Mouse (Mus musculus): ENCODE data around the gene Rtf2.

The Rtf2 gene

DNA sequence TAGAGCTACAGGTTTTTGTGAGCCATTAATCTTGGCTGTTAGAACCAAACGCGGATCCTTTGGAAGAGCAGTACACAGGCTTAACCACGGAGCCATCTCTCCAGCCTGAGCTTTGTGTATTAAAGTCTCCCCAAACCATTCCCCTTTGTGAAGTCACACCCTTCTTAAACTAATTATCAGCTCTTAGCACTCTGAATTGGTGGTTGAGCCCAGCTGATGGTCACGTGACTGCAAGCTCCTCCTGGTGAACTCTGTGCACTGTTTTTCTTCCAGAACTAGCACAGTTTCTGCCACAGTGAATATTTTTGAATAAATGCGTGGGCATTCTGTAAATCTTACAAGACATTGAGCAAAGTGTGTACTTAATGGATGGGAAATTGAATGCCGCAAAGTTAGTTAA lies 820 bp downstream of the Rtf2 start:
- peak; percentile 45 for DNase-seq

DNA sequence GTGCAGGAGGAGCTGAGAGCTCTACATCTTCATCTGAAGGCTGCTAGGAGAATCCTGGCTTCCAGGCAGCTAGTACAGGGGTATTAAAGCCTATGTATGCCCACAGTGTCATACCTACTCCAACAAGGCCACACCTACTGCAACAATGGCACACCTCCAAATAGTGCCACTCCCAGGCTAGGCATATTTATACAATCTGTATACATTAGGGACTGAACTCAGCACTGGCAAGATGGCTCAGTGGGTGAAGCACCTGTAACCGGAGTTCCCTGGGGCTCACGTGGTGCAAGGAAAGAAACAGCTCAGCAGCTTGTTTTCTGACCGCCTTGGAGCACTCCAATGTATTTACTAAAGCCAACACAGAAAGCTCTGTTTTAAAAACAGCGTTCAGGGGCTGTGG lies 5.3 kb downstream of the Rtf2 start:
- DNase-seq: no peak

- DNase-seq: no peak
Observed at GRCm38 (mm10) chr2:172447317-172447716, 7.0 kb downstream of the Rtf2 start.

- no peak for DNase-seq
Observed at GRCm38 (mm10) chr2:172448329-172448728, 8.0 kb downstream of the Rtf2 start.

DNA sequence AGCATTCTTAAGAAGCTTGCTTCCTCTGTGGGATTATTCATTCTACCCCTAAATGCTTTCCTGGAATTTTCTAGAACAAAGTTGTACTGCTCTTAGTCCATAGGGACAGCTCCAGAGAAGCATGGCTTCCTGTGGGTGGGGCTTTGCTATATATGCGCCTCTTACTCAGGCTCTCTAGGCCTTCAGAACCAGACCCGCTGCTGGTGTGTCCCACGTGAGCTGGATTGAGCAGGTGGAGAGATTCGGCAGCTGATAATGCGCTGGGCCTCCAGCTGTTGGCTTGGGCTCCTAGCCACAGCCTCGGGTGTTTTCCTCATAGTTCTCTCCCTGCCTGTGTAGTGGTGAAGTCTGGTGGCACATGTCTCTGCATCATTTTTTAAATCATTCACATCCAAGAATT lies 10.3 kb downstream of the Rtf2 start:
- no peak for DNase-seq

- DNase-seq: peak; percentile 37
Observed at GRCm38 (mm10) chr2:172452031-172452430, 11.7 kb downstream of the Rtf2 start.

DNA sequence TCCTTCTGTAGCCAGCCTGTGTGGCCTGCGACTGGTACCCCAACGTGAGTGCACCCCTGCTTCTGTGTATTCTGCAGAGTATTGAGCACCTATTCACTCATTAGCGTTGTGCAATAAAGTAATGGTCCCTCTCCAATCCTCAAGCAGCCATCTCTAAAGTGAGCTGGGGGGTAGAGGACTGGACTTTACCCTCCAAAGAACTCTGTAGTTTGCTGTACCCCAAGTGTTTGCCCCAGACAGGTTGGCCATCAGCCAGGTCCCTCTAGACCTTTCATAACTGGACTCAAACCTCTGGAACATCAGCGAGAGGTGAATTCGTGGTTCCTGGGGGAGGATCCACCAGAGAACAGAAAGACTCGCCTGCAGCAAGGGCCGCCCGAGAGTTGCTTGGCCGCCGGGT lies 12.1 kb downstream of the Rtf2 start:
- no peak for DNase-seq

DNA sequence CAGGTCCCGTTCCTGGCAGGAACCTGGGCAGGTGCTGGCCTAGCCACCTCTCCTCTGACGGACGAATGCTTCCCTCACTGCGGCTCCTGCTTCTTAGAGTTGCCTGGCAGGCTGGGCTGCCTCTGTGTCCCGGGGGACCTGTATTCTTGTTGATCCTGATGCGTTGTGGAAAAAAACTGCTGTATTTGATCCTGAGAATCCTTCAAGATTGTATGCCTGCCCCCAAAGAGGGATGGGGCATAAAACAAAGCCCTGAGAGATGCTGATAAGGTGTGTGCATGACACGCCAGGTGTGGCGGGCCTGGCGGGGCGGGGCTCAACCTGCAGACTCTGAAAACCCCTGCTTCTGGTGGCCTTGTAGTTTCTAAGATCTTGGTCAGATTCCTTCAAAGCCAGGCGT lies 18.1 kb downstream of the Rtf2 start, which contains the start of gene Gcnt7:
Gene Gcnt7, minus strand, starts transcription at position 101 of the 400 bp plus-strand sequence.
- no peak for DNase-seq

DNA sequence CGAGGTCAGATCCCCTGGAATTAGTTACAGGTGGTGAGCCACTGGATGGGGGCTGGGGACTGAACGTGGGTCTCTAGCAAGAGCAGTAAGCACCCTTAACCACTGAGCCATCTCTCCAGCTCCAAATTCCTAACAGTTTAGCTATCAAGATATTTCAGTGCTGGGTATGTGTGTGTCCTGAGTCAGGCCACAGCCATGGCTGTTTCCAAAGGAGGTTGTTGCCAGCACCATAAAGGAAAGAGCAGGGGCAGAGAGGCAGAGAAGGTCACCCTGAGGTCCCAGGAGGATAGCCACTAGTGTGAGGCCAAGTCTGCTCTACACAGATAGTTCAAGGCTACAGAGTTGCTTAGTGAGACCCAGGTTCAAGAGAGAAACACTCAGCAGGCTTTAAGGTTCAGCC lies 20.3 kb downstream of the Rtf2 start:
- no peak for DNase-seq

GRCm38 (mm10) chr2:172462813-172463212 lies 22.5 kb downstream of the Rtf2 start:
- DNase-seq: no peak

DNA sequence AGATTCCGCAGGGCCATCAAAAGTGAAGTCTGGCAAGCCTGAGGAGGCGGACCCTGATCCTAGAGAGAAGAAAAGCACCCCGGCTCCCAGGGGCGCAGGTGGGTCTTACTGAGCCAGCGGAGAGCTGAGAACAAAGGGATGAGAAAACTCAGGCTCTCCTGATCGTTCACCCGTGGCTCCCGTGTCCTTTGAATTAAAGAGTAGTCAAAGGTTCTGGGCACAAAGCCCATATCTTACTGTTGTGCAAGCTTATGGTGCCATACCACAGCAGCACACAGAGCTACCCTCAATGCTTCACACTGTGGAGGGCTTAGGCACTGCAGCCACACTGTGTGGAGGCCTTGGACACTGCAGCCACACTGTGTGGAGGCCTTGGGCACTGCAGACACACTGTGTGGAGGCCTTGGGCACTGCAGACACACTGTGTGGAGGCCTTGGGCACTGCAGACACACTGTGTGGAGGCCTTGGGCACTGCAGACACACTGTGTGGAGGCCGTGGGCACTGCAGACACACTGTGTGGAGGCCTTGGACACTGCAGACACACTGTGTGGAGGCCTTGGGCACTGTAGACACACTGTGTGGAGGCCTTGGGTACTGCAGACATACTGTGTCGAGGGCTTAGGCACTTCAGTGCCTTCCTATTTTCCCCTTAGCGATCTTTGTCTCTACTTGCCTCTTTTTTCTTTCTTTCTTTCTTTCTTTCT lies 26.2 kb downstream of the Rtf2 start:
- peak; percentile 79 for DNase-seq

GRCm38 (mm10) chr2:172467206-172467605 lies 26.9 kb downstream of the Rtf2 start:
- no peak for DNase-seq

DNA sequence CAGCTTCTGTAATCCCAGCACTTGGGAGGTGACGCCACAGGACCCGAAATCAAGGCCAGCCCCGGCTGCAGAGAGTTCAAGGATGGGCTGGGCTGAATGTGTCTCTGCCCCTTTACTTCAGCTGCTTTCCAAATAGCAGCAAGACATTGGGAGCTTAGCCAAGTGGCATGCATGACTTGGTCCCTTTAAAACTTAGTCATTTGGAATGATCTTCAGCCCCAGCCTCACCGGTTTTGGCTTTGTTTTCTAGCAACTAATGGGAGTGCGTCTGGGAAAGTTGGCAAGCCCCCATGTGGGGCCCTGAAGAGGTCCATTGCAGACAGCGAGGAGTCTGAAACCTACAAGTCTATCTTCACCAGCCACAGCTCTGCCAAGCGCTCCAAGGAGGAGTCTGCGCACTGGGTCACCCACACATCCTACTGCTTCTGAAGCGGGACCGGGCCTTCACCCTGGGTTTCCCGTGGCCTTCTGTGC lies 28.0 kb downstream of the Rtf2 start:
- peak; percentile 80 for DNase-seq

DNA sequence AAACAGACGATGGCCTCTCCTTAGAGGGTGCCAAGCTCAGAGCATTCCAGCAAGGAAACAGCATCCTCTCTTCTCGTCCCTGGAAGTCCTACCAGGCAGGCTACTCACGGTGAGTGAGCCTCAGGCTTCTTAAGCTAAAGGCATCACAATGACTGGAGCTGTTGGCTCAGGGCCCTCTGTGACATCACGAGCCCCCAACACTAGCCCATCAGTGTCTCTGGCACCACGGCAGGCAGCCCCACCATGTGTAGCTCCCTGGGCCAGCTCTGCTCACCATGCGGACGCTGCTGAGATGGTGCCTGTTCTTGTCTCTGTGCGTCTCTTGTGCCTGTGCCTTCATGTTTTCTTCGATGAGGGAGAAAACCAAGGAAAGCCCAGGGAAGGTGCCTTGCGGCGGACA lies 32.0 kb downstream of the Rtf2 start, which contains the start of gene Fam209:
Gene Fam209, plus strand, starts transcription at position 203 of the 400 bp plus-strand sequence.
- no peak for DNase-seq

DNA sequence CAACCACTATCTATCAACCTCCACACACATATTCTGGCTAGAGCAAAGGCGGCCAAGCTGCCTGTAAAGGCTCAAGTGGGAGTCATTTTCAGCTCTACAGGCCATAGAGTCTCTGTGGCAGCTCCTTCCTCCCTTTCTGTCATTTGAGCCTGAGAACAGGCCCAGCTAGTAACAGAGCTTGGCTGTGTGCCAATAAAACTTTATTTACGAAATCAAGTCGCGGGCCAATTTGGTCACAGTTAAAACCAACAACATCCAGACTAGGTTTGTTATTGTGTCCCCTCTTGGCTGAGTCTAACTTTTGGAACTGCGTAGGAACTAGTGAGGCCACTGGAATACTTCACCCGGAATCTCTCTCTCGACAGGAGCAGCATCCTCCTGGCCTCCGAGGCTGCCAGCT lies 33.2 kb downstream of the Rtf2 start:
- no peak for DNase-seq

- peak; percentile 34 for DNase-seq
Observed at GRCm38 (mm10) chr2:172474970-172475369, 34.6 kb downstream of the Rtf2 start.

DNA sequence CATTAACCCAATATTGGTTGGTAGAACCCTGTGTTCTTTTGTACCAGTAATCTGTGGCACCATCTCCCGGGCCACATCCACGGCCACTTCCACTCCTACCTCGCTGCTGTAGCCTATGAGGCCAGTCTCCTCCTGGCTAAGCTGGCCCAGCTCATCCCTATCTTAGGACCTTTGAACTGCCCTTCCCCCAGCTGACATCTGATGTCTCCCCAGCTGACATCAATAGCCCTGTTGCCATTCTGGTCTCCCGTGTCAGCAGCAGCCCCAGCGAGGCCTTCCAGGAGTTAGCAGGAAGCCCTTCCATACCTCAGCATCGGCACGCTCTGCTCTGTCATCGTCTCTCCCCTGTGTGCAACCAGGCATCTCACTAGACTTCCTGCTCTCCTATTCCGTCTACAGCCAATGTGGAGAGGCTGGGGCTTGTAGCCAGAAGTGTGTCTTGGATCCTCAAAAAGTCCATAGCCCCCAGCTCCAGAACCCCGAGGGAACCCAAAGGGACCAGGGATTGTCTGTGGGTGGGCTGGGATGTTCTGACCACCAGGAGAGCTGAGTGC lies 36.4 kb downstream of the Rtf2 start:
- no peak for DNase-seq

DNA sequence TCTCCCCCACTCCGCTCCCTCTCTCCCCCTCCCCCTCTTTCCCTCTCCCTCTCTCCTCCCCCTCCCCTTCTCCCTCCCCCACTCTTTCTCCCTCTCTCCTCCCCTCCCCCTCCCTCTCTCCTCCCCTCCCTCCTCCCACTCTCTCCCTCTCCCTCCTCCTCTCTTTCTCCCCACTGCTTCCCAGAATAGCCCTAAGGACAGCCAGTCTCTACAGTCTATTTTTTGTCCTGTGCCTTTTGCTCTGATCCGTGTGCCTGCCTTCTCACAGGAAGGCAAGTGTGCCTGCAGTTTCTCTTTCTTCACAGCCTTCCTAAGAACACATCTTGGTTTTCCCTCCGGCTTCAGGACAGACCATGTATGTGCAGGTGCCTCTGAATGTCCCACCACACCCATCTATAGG lies 37.0 kb downstream of the Rtf2 start:
- no peak for DNase-seq

- DNase-seq: peak; percentile 55
Observed at GRCm38 (mm10) chr2:172477860-172478259, 37.5 kb downstream of the Rtf2 start.

DNA sequence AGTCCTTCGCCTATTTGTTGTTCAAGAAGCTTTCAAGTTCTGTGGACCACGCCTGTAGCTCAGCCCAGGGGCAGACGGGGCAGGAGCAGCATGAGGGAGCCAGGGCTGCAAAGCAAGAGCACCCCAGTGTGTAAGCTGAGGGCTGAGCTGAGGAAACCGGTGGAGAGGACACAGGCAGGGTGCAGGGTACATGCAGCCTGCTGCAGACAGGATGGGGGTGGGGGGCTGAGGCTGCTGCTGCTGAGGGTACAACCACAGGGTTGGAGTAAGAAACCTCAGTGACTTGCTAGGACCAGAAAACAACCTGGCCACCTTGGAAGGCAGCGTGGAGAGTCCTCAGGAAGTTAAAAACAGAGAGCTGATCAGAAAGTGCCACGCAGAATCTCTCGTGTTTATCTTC lies 39.9 kb downstream of the Rtf2 start:
- DNase-seq: no peak

GRCm38 (mm10) chr2:172481654-172482385 lies 41.5 kb downstream of the Rtf2 start:
- DNase-seq: no peak

DNA sequence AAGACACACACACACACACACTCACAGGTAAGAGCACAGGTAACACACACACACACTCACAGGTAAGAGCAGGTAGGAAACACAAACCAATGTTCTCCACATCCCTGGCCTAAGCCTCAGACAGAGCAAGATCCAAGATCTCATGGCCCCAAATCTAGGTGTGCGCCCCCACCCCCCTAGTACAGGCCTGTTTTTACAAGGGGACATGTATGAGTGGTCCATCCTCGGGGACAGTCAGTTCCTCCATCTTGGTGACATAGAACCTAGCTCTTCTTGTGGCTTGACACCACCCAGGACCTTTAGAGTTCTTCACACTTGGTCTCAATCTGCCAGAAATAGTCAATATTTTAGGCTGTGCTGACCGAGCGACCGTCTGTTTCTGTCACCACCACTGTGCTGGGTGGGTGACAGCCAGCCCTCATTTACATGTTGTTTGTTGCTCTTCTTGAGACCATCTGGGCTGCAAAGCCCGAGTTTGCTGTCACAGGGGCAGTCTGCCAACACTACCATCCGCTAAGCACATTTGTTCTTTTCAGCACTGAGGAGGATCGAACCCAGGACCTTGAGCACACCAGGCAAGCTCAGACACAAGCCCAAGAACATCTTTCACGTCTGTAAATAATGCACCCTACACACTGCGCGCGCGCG lies 43.5 kb downstream of the Rtf2 start:
- DNase-seq: no peak

DNA sequence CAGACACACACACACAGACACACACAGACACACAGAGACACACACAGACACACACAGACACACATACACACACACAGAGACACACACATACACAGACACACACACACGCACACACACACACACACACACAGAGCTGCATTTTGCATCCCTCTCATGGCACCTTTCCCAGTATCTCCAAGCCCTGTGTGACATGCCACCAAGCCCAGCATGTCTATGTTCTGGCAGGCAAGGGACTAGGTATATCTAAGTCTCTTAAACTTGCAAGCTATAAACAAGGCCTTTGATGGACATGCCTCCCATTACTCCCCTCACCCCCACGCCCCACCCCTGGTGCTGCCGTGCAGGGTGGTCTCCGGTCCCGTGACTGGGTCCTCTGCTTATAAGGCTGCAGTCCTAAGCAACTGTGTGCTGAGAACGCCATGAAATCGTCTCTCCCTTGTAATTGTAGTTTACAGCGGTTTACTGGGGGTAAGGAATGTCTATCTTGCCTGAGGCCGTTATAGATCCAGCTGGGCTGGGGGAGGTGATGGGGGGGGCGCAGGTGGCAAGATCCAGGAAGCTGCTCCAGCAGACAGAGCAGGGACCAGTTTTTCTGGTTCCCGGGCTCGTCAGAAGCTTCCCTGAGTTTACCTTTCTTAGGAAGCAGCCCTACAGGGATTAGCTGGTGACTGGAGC lies 44.5 kb downstream of the Rtf2 start:
- DNase-seq: no peak

All from kidney, adult 9 months (tissue).